Mouse (Mus musculus) MEL (cell line): ENCODE measurements around the gene Als2. TPM values are rescaled to one million over a fixed set of nuclear protein-coding genes. Genes with fewer than 3 reads are reported as not detected.

Source experiments
- DNase-seq: peaks from one replicate; pipeline ENCODE4 v3.0.0; 2011; ENCODE audit warnings: low read depth, low spot score
- H3K27ac ChIP-seq: 2 replicates; pipeline ENCODE4 v1.5.1; 2012; ENCODE audit warnings: low read depth, mild to moderate bottlenecking, control low read depth, low read length, moderate library complexity; ENCODE audit not compliant: control insufficient read depth
- H3K27me3 ChIP-seq, 2 experiments: fragments of 150-350 bp in 1 of 2; sonication (generic) in 1 of 2; 2 replicates each; pipeline ENCODE4 v1.6.1; 2012; ENCODE audit warnings: low read length in 2 of 2, mild to moderate bottlenecking in 2 of 2, improper control_type of control experiment in 1 of 2, moderate library complexity in 1 of 2; ENCODE audit not compliant: insufficient read depth in 2 of 2, control insufficient read depth in 1 of 2
- H3K36me3 ChIP-seq, 2 experiments: 2 replicates each; pipeline ENCODE4 v1.6.1; 2012 to 2014; ENCODE audit warnings: low read length in 2 of 2, improper control_type of control experiment in 1 of 2, inconsistent platforms in 1 of 2, mild to moderate bottlenecking in 1 of 2; ENCODE audit not compliant: insufficient read depth in 2 of 2, control insufficient read depth in 1 of 2
- H3K4me1 ChIP-seq, 2 experiments: fragments of 150-350 bp in 1 of 2; sonication (generic) in 1 of 2; 2 replicates each; pipeline ENCODE4 v1.6.1; 2012; ENCODE audit warnings: low read length in 2 of 2, improper control_type of control experiment in 1 of 2, mild to moderate bottlenecking in 1 of 2; ENCODE audit not compliant: insufficient read depth in 2 of 2, control insufficient read depth in 1 of 2
- H3K4me3 ChIP-seq, 2 experiments: fragments of 150-350 bp in 1 of 2; sonication (generic) in 1 of 2; 2 replicates each; pipeline ENCODE4 v1.5.1; 2012; ENCODE audit warnings: low read depth in 2 of 2, low read length in 2 of 2, mild to moderate bottlenecking in 2 of 2, moderate library complexity in 2 of 2, control low read depth in 1 of 2, improper control_type of control experiment in 1 of 2; ENCODE audit not compliant: control insufficient read depth in 1 of 2, insufficient read depth in 1 of 2
- H3K79me2 ChIP-seq: 2 replicates; pipeline ENCODE4 v1.6.1; 2012; ENCODE audit warnings: mild to moderate bottlenecking, low read length, moderate library complexity; ENCODE audit not compliant: control insufficient read depth, poor library complexity, insufficient read depth
- H3K9ac ChIP-seq: 2 replicates; pipeline ENCODE4 v1.6.1; 2012; ENCODE audit warnings: low read depth, mild to moderate bottlenecking, control low read depth, low read length, moderate library complexity; ENCODE audit not compliant: control insufficient read depth, poor library complexity, severe bottlenecking
- H3K9me3 ChIP-seq: fragments of 150-350 bp; sonication (generic); replicated peaks from 2 replicates; pipeline ENCODE4 v1.6.1; 2012; ENCODE audit warnings: mild to moderate bottlenecking, low read length, improper control_type of control experiment, moderate library complexity; ENCODE audit not compliant: insufficient read depth
- CHD1 ChIP-seq: IDR thresholded peaks from 2 replicates; pipeline ENCODE4 v1.6.1; 2012; ENCODE audit warnings: low read depth, mild to moderate bottlenecking, inconsistent platforms, low read length, improper control_type of control experiment
- CHD2 ChIP-seq: IDR thresholded peaks from 2 replicates; pipeline ENCODE4 v1.6.1; 2011; ENCODE audit warnings: low read length, improper control_type of control experiment
- E2F4 ChIP-seq: IDR thresholded peaks from 2 replicates; pipeline ENCODE4 v1.6.1; 2011; ENCODE audit warnings: low read depth, low read length, improper control_type of control experiment, borderline replicate concordance
- ETS1 ChIP-seq: IDR thresholded peaks from 2 replicates; pipeline ENCODE4 v1.6.1; 2012; ENCODE audit warnings: low read depth, mild to moderate bottlenecking, inconsistent platforms, low read length, improper control_type of control experiment, moderate library complexity
- GATA1 ChIP-seq: IDR thresholded peaks from 2 replicates; pipeline ENCODE4 v1.6.1; 2011; ENCODE audit warnings: low read depth, low read length, improper control_type of control experiment
- HCFC1 ChIP-seq: IDR thresholded peaks from 2 replicates; pipeline ENCODE4 v1.6.1; 2012; ENCODE audit warnings: low read depth, mild to moderate bottlenecking, inconsistent platforms, low read length, improper control_type of control experiment, moderate library complexity
- JUND ChIP-seq: IDR thresholded peaks from 2 replicates; pipeline ENCODE4 v1.6.1; 2011; ENCODE audit warnings: low read depth, mild to moderate bottlenecking, improper control_type of control experiment, low read length
- KAT2A ChIP-seq: conservative IDR thresholded peaks from 2 replicates; pipeline ENCODE4 v1.6.1; 2012; ENCODE audit warnings: low read depth, low read length, improper control_type of control experiment, inconsistent platforms
- MAFK ChIP-seq: IDR thresholded peaks from 2 replicates; pipeline ENCODE4 v1.6.1; 2011; ENCODE audit warnings: low read depth, mild to moderate bottlenecking, low read length, improper control_type of control experiment, borderline replicate concordance
- MAX ChIP-seq: IDR thresholded peaks from 2 replicates; pipeline ENCODE4 v1.6.1; 2011; ENCODE audit warnings: low read length, improper control_type of control experiment
- MAZ ChIP-seq: IDR thresholded peaks from 2 replicates; pipeline ENCODE4 v1.6.1; 2012; ENCODE audit warnings: low read depth, mild to moderate bottlenecking, inconsistent platforms, low read length, improper control_type of control experiment
- MEF2A ChIP-seq: IDR thresholded peaks from 2 replicates; pipeline ENCODE4 v1.6.1; 2014; ENCODE audit warnings: low read depth, mild to moderate bottlenecking, inconsistent platforms, low read length, improper control_type of control experiment; ENCODE audit not compliant: poor library complexity, insufficient replicate concordance, severe bottlenecking; ENCODE audit errors: extremely low read depth
- MXI1 ChIP-seq: IDR thresholded peaks from 2 replicates; pipeline ENCODE4 v1.6.1; 2011; ENCODE audit warnings: mild to moderate bottlenecking, low read depth, low read length, improper control_type of control experiment
- MYC ChIP-seq: IDR thresholded peaks from 2 replicates; pipeline ENCODE4 v1.6.1; 2011; ENCODE audit warnings: low read depth, mild to moderate bottlenecking, low read length, improper control_type of control experiment, moderate library complexity
- NRF1 ChIP-seq: IDR thresholded peaks from 2 replicates; pipeline ENCODE4 v1.6.1; 2014; ENCODE audit warnings: low read depth, mild to moderate bottlenecking, inconsistent platforms, low read length, improper control_type of control experiment, moderate library complexity; ENCODE audit not compliant: poor library complexity, insufficient read depth, severe bottlenecking
- POLR2AphosphoS5 ChIP-seq: IDR thresholded peaks from 2 replicates; pipeline ENCODE4 v1.6.1; 2012; ENCODE audit warnings: low read depth, borderline replicate concordance, mild to moderate bottlenecking, inconsistent platforms, low read length, moderate library complexity, mixed read lengths
- SIN3A ChIP-seq: IDR thresholded peaks from 2 replicates; pipeline ENCODE4 v1.6.1; 2012; ENCODE audit warnings: low read length, improper control_type of control experiment, inconsistent platforms
- TBP ChIP-seq: IDR thresholded peaks from 2 replicates; pipeline ENCODE4 v1.8.0; 2011; ENCODE audit warnings: low read depth, low read length, improper control_type of control experiment
- TCF12 ChIP-seq: IDR thresholded peaks from 2 replicates; pipeline ENCODE4 v1.6.1; 2014; ENCODE audit warnings: low read depth, mild to moderate bottlenecking, inconsistent platforms, low read length, improper control_type of control experiment, moderate library complexity
- USF1 ChIP-seq: IDR thresholded peaks from 2 replicates; pipeline ENCODE4 v1.6.1; 2014; ENCODE audit warnings: low read depth, mild to moderate bottlenecking, inconsistent platforms, low read length, improper control_type of control experiment, moderate library complexity
- ZC3H11A ChIP-seq: IDR thresholded peaks from 2 replicates; pipeline ENCODE4 v1.6.1; 2012; ENCODE audit warnings: low read depth, mild to moderate bottlenecking, inconsistent platforms, low read length, improper control_type of control experiment
- ZMIZ1 ChIP-seq: IDR thresholded peaks from 2 replicates; pipeline ENCODE4 v1.6.1; 2012; ENCODE audit warnings: low read depth, mild to moderate bottlenecking, inconsistent platforms, low read length, improper control_type of control experiment, moderate library complexity
- polyA plus RNA-seq, 2 experiments: library from polyadenylated mRNA; stranded (reverse) in 1 of 2; unstranded in 1 of 2; fragments of >175 nt in 1 of 2; fragments of >200 nt in 1 of 2; gene quantifications; 2 replicates each; pipeline versions ENCODE4 v1.2.1 to v1.2.4; 2012; ENCODE audit warnings: low replicate concordance in 2 of 2, low read depth in 1 of 2; ENCODE audit not compliant: insufficient read length in 2 of 2, insufficient read depth in 1 of 2, missing spikeins in 1 of 2
- total RNA-seq: library from RNA; depleted of rRNA; stranded (reverse); fragments of 300-350 nt; gene quantifications from 2 replicates; pipeline ENCODE4 v1.2.3, GENCODE M21; 2012

The Als2 gene
- total and polyA plus RNA-seq, 3 experiments: 7.4 to 8.5 TPM; not detected in 1

DNA sequence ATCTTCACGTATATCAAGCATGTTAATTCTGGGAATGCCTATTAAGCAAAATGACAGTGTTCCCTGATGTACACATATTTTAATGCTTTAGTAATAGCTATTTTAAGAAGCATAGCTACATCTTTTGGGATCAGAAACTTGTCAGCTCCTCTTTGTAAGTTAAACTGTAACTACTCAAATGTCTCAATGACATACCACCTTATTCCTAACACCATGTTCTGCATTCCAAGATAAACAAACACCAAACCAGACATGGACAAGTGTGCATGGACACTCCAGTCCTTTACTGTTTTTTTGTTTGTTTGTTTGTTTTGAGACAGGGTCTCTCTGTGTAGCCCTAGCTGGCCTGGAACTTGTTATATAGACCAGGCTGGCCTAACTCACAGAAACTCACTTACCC lies 28.7 kb downstream of the Als2 start:
- H3K9me3 ChIP-seq: no peaks in the 10 kb centered on the region
- no peak overlapping the region for H3K4me3 ChIP-seq
- DNase-seq: no peak
- no peak overlapping the region for H3K27ac ChIP-seq
- TF ChIP-seq TCF12: no peak
- no peak for TF ChIP-seq GATA1
- TF ChIP-seq MYC: no peak
- H3K27me3 ChIP-seq: no peaks in the 10 kb centered on the region
- H3K4me1 ChIP-seq: no peaks in the 10 kb centered on the region
- H3K36me3 ChIP-seq: no peaks in the 10 kb centered on the region
- no peaks in the 10 kb centered on the region for H3K79me2 ChIP-seq
- H3K9ac ChIP-seq: no peak overlapping the region

DNA sequence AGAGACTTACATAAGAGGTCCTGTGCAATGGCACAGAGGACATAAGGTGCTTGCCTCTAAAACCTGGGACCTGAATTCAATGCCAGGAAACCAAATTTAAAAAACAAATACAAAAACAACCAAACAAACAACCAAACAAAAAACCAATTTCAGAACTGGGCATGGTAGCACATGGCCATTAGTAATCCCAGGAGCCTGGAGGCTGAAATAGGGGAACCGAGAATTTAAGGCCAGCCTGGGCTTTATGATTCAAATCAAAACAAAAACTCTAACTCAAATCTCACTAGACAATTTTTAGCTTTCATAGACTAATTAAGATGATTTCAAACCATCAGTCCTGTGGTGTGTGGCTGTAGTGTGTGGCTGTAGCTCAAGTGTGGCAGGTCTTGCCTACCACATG lies 32.5 kb downstream of the Als2 start:
- Histone ChIP-seq H3K9ac (no peak overlapping the region), H3K4me1 (no peaks in the 10 kb centered on the region), H3K9me3 (no peaks in the 10 kb centered on the region), H3K79me2 (no peaks in the 10 kb centered on the region), H3K36me3 (no peaks in the 10 kb centered on the region), H3K27ac (no peak overlapping the region), H3K4me3 (no peak overlapping the region), H3K27me3 (no peaks in the 10 kb centered on the region)
- TF ChIP-seq MYC (no peak), E2F4 (no peak), MAFK (no peak), ZC3H11A (no peak), ZMIZ1 (no peak), MAZ (no peak)
- TF ChIP-seq, all 39 proteins: peak for 0
- DNase-seq: no peak

DNA sequence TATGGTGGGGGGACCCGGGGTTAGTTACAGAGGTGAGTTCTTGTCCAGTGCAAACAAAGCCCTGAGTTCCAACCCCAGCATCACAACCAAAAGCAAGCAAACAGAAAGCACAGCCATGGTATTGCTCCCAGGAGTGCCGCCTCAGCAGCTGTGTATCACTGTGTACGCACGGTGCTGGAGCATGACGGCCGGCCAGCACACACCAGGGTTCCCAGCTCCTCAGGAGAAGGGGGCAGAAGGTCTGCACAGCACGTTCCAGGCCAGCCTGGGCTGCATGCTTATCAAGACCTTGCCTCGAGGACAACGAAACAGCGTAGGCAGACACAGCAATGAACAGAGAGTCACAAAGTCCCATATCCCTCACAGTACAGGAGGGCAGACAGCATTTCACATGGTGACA lies 34.7 kb downstream of the Als2 start:
- no peak for DNase-seq
- Histone ChIP-seq H3K9ac (no peak overlapping the region), H3K9me3 (no peaks in the 10 kb centered on the region), H3K4me3 (no peak overlapping the region), H3K27me3 (no peaks in the 10 kb centered on the region), H3K36me3 (no peaks in the 10 kb centered on the region; a peak in 1 of 4 replicates)
- TF ChIP-seq SIN3A (no peak), ETS1 (no peak), HCFC1 (no peak), TBP (no peak), POLR2AphosphoS5 (no peak), KAT2A (no peak), MEF2A (no peak), USF1 (no peak), MAZ (no peak), JUND (no peak), MAX (no peak), E2F4 (no peak), CHD2 (no peak), CHD1 (no peak), MXI1 (no peak), NRF1 (no peak), TCF12 (no peak), MYC (no peak)
- TF ChIP-seq, all 39 proteins: peak for 0
- Histone ChIP-seq H3K4me1 (no peaks in the 10 kb centered on the region), H3K27ac (no peak overlapping the region), H3K79me2 (no peaks in the 10 kb centered on the region)
